Mouse (Mus musculus): ENCODE data around the gene Opn1mw.
"Not testable (repeated sequence)": the region's sequence is repeated elsewhere in the genome, so short reads cannot be mapped to it uniquely, and the experiment has no call there.

Opn1mw gene

DNA sequence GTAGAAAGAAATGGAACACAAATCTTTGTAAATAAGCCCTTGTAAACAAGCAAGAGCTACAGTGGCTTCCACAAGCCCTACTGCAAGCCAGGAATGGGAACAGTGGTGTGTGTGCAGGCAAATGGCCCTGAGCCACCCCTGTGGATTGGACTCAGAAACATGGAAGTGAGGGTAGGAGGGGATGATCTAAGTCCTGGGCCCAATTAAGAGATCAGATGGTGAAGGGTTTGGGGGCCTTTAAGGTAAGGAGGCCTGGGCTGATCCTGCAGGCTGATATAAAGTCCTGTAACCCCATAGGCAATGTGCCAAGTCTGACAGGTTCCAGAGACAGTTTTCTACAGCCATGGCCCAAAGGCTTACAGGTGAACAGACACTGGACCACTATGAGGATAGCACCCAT is at the start of gene Opn1mw:
Opn1mw (plus strand) TSS at position 301 of the 400 bp plus-strand sequence.
- DNase-seq = no peak

DNA sequence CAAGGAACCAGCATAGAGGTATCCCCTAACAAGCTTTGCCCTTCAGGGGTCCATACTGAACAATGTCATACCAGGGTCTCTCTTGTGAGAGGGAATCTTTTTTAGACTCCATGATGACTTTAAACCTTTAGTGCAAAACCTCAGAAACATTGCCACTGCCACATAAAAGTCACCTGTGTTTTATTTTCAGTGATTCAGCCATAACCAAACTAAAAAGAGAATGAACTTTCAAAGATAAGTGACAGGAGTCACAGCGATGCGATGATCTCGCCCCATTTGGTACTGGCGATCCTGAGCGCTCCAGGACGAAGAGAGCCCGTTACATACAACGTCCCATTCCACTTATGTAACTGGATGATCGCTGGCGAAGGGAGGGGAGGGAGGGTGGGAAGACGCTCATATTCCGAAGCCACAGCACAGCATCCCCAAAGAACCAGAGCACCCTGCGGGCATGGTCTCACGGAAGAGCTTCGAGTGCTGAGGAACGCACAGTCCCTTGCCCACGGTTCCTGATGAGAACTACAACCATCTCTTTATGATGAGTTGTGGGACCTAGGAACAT is 42.9 kb upstream of the Opn1mw start:
- no peak for DNase-seq

DNA sequence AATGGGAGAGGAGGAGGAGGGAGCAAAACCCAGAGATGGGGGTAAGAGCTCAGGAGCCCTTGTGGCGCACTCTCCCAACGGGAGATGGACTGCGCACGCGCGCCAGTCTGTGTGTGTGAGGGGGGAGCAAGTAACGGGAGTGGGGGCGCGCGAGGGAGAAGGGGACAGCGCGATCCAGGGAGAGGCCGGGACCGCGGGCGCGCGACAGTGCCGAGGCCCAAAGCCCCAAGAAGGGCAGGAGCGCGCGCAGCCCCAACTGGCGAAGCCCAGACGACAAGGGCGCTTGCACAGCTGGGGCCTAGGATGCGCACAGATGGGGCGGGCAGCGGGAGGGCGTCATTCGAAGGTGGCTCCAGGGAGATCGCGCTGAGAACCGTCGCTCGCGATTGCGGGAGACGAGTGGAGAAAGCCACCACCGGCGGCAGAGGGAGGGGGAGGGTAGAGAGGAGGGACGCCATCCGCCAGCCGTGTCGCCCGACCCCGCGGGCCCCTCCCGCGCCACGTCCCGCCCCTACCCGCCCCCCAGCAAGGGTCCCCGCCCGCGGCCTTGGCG is 42.2 kb upstream of the Opn1mw start:
- peak; percentile 91 for DNase-seq

GRCm38 (mm10) chrX:74085601-74086038 is 41.6 kb upstream of the Opn1mw start:
- DNase-seq = peak; percentile 99

GRCm38 (mm10) chrX:74095130-74095529 is 32.1 kb upstream of the Opn1mw start:
- DNase-seq = no peak

DNA sequence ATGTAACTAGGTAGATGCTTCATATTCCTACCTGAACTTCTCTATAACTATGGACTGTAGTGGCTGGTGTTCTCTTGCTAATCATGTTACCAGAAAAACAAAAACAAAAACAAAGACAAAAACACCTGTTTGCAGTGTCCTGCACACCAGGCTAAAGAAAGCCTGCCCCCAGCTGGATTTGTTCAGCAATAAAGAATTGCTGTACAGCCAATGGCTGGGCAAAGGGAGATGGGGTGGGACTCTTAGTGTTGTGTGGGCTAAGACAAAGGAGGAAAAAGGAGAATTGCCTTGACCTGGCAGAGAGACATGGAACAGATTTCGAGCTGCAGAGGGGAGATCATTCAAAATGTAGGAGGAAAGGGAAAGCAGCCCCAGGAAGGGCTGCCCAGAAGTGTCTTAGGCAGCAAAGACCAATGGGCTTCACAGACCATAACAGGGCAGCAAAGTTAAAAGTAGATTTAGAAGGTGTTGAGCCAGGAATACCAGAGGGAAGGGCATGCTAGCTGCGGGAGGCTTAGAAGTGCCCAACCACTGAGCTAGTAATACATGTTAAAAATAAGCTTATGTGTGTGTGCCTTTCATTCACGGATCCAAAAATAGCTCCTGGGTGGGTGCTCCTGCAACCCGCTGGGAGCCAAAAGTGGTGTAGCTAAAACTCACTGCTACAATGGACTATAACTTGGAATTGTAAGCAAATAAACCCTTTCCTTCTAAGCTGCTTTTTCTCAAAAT is 23.6 kb upstream of the Opn1mw start:
- no peak for DNase-seq

- no peak for DNase-seq
These were observed 21.3 kb upstream of the Opn1mw start for GRCm38 (mm10) chrX:74105916-74106315.

DNA sequence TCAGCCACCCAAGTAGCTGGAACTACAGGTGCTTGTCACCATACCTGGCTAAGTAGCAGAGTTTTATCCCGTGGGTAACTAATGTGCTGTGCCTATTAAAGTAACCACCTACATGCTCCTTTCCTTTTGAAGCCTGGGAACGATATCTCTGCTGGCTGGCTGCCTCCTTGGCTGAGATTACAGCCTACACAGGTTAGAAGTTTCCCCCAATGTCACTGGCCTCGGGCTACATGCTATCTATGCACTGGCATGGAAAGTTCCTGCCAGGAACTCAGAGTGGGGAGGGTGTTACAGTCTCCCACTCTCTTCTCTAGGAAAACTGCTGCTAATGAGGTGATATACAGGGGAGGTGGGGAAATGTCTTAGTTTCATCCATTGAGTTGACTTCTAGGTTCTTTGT is 18.5 kb upstream of the Opn1mw start:
- DNase-seq = no peak

- no peak for DNase-seq
These were observed 13.2 kb upstream of the Opn1mw start for GRCm38 (mm10) chrX:74114036-74114435.

DNA sequence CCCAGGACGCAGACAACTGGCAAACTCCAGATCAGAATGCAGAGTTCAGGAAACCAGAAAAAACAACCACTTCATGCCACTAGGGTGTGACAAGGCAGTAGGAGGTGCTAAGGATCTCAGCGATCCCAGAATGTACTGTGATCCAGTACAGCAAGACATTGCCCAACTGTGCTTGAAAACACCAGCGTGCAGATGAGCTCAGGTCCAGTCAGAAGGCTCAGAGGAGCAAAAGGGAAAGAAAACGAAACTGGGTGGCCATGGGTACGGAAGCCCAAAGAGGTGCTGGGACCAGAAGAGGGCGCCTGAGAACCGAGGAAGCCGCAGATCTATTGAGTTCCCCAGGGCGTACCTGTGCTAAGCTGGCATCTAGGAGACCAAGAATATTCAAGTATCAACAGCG is 11.8 kb upstream of the Opn1mw start:
- peak; percentile 58 for DNase-seq

DNA sequence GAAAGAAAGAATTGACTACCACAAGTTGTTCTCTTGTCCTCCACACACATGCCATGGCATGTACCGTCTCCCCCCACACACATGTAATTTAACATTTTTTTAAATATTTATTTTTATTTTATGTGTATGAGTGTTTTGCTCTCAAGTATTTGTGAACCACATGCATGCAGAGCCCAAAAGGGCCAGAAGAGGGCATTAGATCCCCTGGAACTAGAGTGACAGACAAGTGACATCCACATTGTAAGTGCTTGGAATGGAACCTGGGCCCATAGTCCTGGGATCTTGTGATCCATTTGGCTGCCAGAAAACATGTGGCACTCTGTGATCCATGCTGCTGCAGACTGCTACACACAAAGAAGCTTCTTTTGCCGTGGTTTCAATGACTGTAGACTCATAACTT is 2.3 kb upstream of the Opn1mw start:
- DNase-seq = no peak

GRCm38 (mm10) chrX:74135263-74135662 is 8.0 kb downstream of the Opn1mw start, which contains the start of gene Mecp2:
TSS of gene Mecp2 (minus strand) at chrX:74135363.
- not testable (repeated sequence) for DNase-seq

- DNase-seq = no peak
These were observed 40.5 kb downstream of the Opn1mw start, which contains the start of gene Tex28 for GRCm38 (mm10) chrX:74167738-74168137. TSS of gene Tex28 (minus strand) at chrX:74167838.

DNA sequence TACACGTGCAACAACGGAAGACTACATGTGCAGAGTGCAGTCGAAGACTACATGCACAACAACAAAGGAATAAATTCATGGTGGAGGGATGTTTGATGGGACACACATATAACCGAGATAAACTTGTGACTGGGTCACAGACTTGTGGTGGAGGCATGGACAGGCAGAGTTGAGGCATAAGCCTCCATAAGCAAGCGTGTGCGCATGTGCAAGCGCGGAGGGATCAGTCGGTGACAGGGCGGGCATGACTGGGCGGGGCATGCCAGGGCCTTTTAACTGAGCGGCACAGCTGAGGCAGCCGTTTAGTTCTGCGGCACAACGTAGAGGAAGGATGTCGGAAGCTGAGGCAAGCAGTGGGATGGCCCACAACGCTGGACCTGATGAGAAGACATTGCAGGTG is 49.7 kb downstream of the Opn1mw start, which contains the start of gene Tktl1:
Tktl1 (plus strand) TSS at position 301 of the 400 bp plus-strand sequence.
- DNase-seq = no peak

All from cerebellum, adult 11-12 months (tissue).